Mouse (Mus musculus): ENCODE data around the gene Noxred1. TPM values are rescaled to one million over a fixed set of nuclear protein-coding genes. Genes with fewer than 3 reads are reported as not detected.

Gene Noxred1
- polyA plus RNA-seq (2012; rRNA removed): not detected in 2 replicates

GRCm38 (mm10) chr12:87238632-87239031 is at the start of gene Noxred1:
Gene Noxred1, minus strand, starts transcription at chr12:87238732.

GRCm38 (mm10) chr12:87266108-87266826 is 27.7 kb upstream of the Noxred1 start, which contains the start of the genes Vipas39 and Ahsa1:
Gene Vipas39, minus strand, starts transcription at chr12:87266256.
Gene Ahsa1, plus strand, starts transcription at chr12:87266479.

GRCm38 (mm10) chr12:87199973-87200586 is 38.5 kb downstream of the Noxred1 start, which contains the start of gene Tmed8:
Gene Tmed8, minus strand, starts transcription at chr12:87200454.

GRCm38 (mm10) chr12:87199206-87199972 is 39.1 kb downstream of the Noxred1 start, which contains the start of gene Samd15:
Gene Samd15, plus strand, starts transcription at chr12:87199723.

Other genes with a start within 250 kb of the Noxred1 start
- gene Zdhhc22, start 248.3 kb downstream of the Noxred1 start, polyA plus RNA-seq (2012; rRNA removed): 0.18 and 0.59 TPM in 2 replicates
- gene Tmem63c, start 217.4 kb downstream of the Noxred1 start, polyA plus RNA-seq (2012; rRNA removed): 0.19 and 0.44 TPM in 2 replicates
- 16.4 and 19.2 TPM in 2 replicates for gene Ngb, start 136.2 kb downstream of the Noxred1 start, polyA plus RNA-seq (2012; rRNA removed)
- gene Gstz1, start 91.6 kb downstream of the Noxred1 start, polyA plus RNA-seq (2012; rRNA removed): 7.0 and 12.2 TPM in 2 replicates
- gene Pomt2, start 90.8 kb downstream of the Noxred1 start, polyA plus RNA-seq (2012; rRNA removed): 4.0 and 4.1 TPM in 2 replicates
- not detected in 2 replicates for gene Samd15, start 39.0 kb downstream of the Noxred1 start, polyA plus RNA-seq (2012; rRNA removed)
- 0.51 and 0.65 TPM in 2 replicates for gene Tmed8, start 38.3 kb downstream of the Noxred1 start, polyA plus RNA-seq (2012; rRNA removed)
- 10.3 and 10.5 TPM in 2 replicates for gene Vipas39, start 27.5 kb upstream of the Noxred1 start, polyA plus RNA-seq (2012; rRNA removed)
- 11.1 and 16.4 TPM in 2 replicates for gene Ahsa1, start 27.7 kb upstream of the Noxred1 start, polyA plus RNA-seq (2012; rRNA removed)
- gene Ism2, start 61.0 kb upstream of the Noxred1 start, polyA plus RNA-seq (2012; rRNA removed): 0.09 and 0.17 TPM in 2 replicates
- gene Sptlc2, start 149.6 kb upstream of the Noxred1 start, polyA plus RNA-seq (2012; rRNA removed): 9.6 and 14.0 TPM in 2 replicates
- 1.1 and 2.8 TPM in 2 replicates for gene Slirp, start 205.2 kb upstream of the Noxred1 start, polyA plus RNA-seq (2012; rRNA removed)
- gene Alkbh1, start 205.3 kb upstream of the Noxred1 start, polyA plus RNA-seq (2012; rRNA removed): 5.4 and 5.6 TPM in 2 replicates
- 0.82 and 1.9 TPM in 2 replicates for gene Snw1, start 233.5 kb upstream of the Noxred1 start, polyA plus RNA-seq (2012; rRNA removed)